Comparison of ENCODE assay signal across 8 mouse cellular contexts in genomic region chr4:53441683-53442082, GRCm38 (mm10). TPM values are rescaled to one million over a fixed set of nuclear protein-coding genes. Genes with fewer than 3 reads are reported as not detected.
DNase-seq lines count a peak whose midpoint lies in the region; ATAC-seq and TF ChIP-seq lines count a peak whose summit lies in the region.

No protein-coding gene starts in this region.

- WGBS in kidney, postnatal 0 days = 30% methylated on average over 4 of the region's 4 CpGs
- 32% methylated on average over 4 of the region's 4 CpGs for WGBS in forebrain, embryonic 10.5 days
- WGBS in limb, embryonic 10.5 days = 23% methylated on average over 4 of the region's 4 CpGs
- 32% methylated on average over 4 of the region's 4 CpGs for WGBS in neural tube, embryonic 14.5 days

- H3K4me1 ChIP-seq in kidney, postnatal 0 days (replicated peaks; ENCODE audit: insufficient read depth, low read length) = peaks cover 13% of the 10 kb centered on the region
- H3K4me1 ChIP-seq in forebrain, embryonic 10.5 days = peaks cover 31% of the 10 kb centered on the region
- peaks cover 62% of the 10 kb centered on the region for H3K4me1 ChIP-seq in limb, embryonic 10.5 days
- H3K4me1 ChIP-seq in neural tube, embryonic 14.5 days (ENCODE audit: control insufficient read depth, insufficient read depth, low read length) = peaks cover 10% of the 10 kb centered on the region

- H3K9me3 ChIP-seq in kidney, postnatal 0 days (replicated peaks; ENCODE audit: low read length) = no peaks in the 10 kb centered on the region
- H3K9me3 ChIP-seq in forebrain, embryonic 10.5 days = no peaks in the 10 kb centered on the region
- H3K9me3 ChIP-seq in limb, embryonic 10.5 days (replicated peaks) = no peaks in the 10 kb centered on the region
- no peaks in the 10 kb centered on the region for H3K9me3 ChIP-seq in neural tube, embryonic 14.5 days (ENCODE audit: control insufficient read depth, low read length)

- no peak overlapping the region for H3K27ac ChIP-seq in kidney, postnatal 0 days
- no peak overlapping the region for H3K27ac ChIP-seq in forebrain, embryonic 10.5 days
- H3K27ac ChIP-seq in limb, embryonic 10.5 days = no peak overlapping the region
- H3K27ac ChIP-seq in neural tube, embryonic 14.5 days (ENCODE audit: low read depth, low read length) = no peak overlapping the region

- no peak for ATAC-seq in kidney, postnatal 0 days (replicated peaks; ENCODE audit: low FRiP score, low read depth)
- ATAC-seq in neural tube, embryonic 14.5 days (ENCODE audit: low read depth) = no peak

- no peak overlapping the region for H3K9ac ChIP-seq in kidney, postnatal 0 days (ENCODE audit: low read depth, low read length)
- H3K9ac ChIP-seq in neural tube, embryonic 14.5 days (replicated peaks; ENCODE audit: low read depth, low read length) = peak overlapping the region; percentile 25; the same call in 1 of the 2 replicates

- H3K4me3 ChIP-seq in kidney, postnatal 0 days (replicated peaks; ENCODE audit: low read depth, low read length) = peak overlapping the region; percentile 74
- H3K4me3 ChIP-seq in forebrain, embryonic 10.5 days = peak overlapping the region; percentile 88
- H3K4me3 ChIP-seq in limb, embryonic 10.5 days = peak overlapping the region; percentile 89
- peak overlapping the region; percentile 86 for H3K4me3 ChIP-seq in neural tube, embryonic 14.5 days (ENCODE audit: low read depth, low read length)

- H3K4me2 ChIP-seq in kidney, postnatal 0 days (ENCODE audit: low read length) = peak overlapping the region; percentile 85
- peak overlapping the region; percentile 96 for H3K4me2 ChIP-seq in neural tube, embryonic 14.5 days (ENCODE audit: low read depth, low read length)

- peak; percentile 14 for DNase-seq in kidney, postnatal 0 days (ENCODE audit: low spot score)
- DNase-seq in kidney, postnatal 36 days = no peak
- no peak for DNase-seq in forebrain, embryonic 10.5 days (ENCODE audit: extremely low spot score, low spot score)
- no peak for DNase-seq in limb, embryonic 10.5 days (ENCODE audit: low spot score)
- DNase-seq in right cerebral cortex, adult 18-20 months = no peak
- DNase-seq in urinary bladder, postnatal 10 days (ENCODE audit: low spot score) = no peak
- no peak for DNase-seq in cerebellum, postnatal 14 days

- no peak for TF ChIP-seq CTCF in kidney, postnatal 0 days (IDR thresholded peaks at IDR 0.05; ENCODE audit: low read depth)

- H3K36me3 ChIP-seq in kidney, postnatal 0 days (ENCODE audit: insufficient read depth, low read length) = no peaks in the 10 kb centered on the region
- H3K36me3 ChIP-seq in forebrain, embryonic 10.5 days (replicated peaks) = no peaks in the 10 kb centered on the region
- no peaks in the 10 kb centered on the region for H3K36me3 ChIP-seq in limb, embryonic 10.5 days
- no peaks in the 10 kb centered on the region for H3K36me3 ChIP-seq in neural tube, embryonic 14.5 days (ENCODE audit: control insufficient read depth, insufficient read depth, low read length)

- H3K27me3 ChIP-seq in kidney, postnatal 0 days (ENCODE audit: insufficient read depth, low read length) = no peaks in the 10 kb centered on the region
- H3K27me3 ChIP-seq in forebrain, embryonic 10.5 days (ENCODE audit: poor library complexity, severe bottlenecking) = peaks cover 36% of the 10 kb centered on the region
- H3K27me3 ChIP-seq in limb, embryonic 10.5 days (ENCODE audit: low read depth, poor library complexity, severe bottlenecking) = peaks cover 10% of the 10 kb centered on the region; the same call in 1 of the 2 replicates
- H3K27me3 ChIP-seq in neural tube, embryonic 14.5 days (ENCODE audit: control insufficient read depth, insufficient read depth, low read length) = peaks cover 3% of the 10 kb centered on the region; the same call in 1 of the 2 replicates

RNA-seq across cellular contexts. Expression of gene Slc44a1, which starts 1.5 kb away (rescaled TPM):
- polyA plus RNA-seq in kidney, postnatal 0 days (2015; fragmentation: Nextera tagmentation; extraction: Ambion mirVana) = 43.4 and 44.1 TPM in 2 replicates
- 9.9 and 10.4 TPM in 2 replicates for polyA plus RNA-seq in forebrain, embryonic 10.5 days (2016; fragmentation: Nextera tagmentation; extraction: Ambion mirVana)
- 10.7 and 18.3 TPM in 2 replicates for polyA plus RNA-seq in limb, embryonic 10.5 days (2016; fragmentation: Nextera tagmentation; extraction: Ambion mirVana)
- polyA plus RNA-seq in neural tube, embryonic 14.5 days (2014; fragmentation: Nextera tagmentation; extraction: Ambion mirVana) = 14.2 and 17.0 TPM in 2 replicates
